Mouse (Mus musculus) lung, postnatal 0 days (tissue): ENCODE measurements around the gene Car8. TPM values are rescaled to one million over a fixed set of nuclear protein-coding genes. Genes with fewer than 3 reads are reported as not detected.
"Not testable (repeated sequence)": the region's sequence is repeated elsewhere in the genome, so short reads cannot be mapped to it uniquely, and the experiment has no call there.

Experiments
- ATAC-seq: fragments of 200-750 bp; cut with Nextera tagmentation; 2 replicates; pipeline ENCODE4 v1.8.0; 2017; ENCODE audit warnings: moderate library complexity
- DNase-seq: peaks from one replicate; pipeline ENCODE4 v3.0.0-alpha.2; 2016; ENCODE audit warnings: low spot score
- H3K27ac ChIP-seq: fragments of 300-500 bp; sonication (generic); 2 replicates; pipeline ENCODE4 v1.5.1; 2014; ENCODE audit warnings: antibody characterized with exemption, mild to moderate bottlenecking, low read length, mixed read lengths
- H3K27me3 ChIP-seq: fragments of 300-500 bp; sonication (generic); replicated peaks from 2 replicates; pipeline ENCODE4 v1.6.1; 2014; ENCODE audit warnings: low read length, mixed read lengths; ENCODE audit not compliant: insufficient read depth
- H3K36me3 ChIP-seq: fragments of 300-500 bp; sonication (generic); 2 replicates; pipeline ENCODE4 v1.6.1; 2014; ENCODE audit warnings: low read length, mixed read lengths; ENCODE audit not compliant: insufficient read depth
- H3K4me1 ChIP-seq: fragments of 300-500 bp; sonication (generic); 2 replicates; pipeline ENCODE4 v1.6.1; 2014; ENCODE audit warnings: antibody characterized with exemption, low read depth, low read length, mixed read lengths; ENCODE audit not compliant: insufficient read depth
- H3K4me2 ChIP-seq: fragments of 300-500 bp; sonication (generic); replicated peaks from 2 replicates; pipeline ENCODE4 v1.6.1; 2014; ENCODE audit warnings: low read depth, mild to moderate bottlenecking, low read length, moderate library complexity, mixed read lengths
- H3K4me3 ChIP-seq: fragments of 300-500 bp; sonication (generic); 2 replicates; pipeline ENCODE4 v1.5.1; 2014; ENCODE audit warnings: low read depth, low read length
- H3K9ac ChIP-seq: fragments of 300-500 bp; sonication (generic); replicated peaks from 2 replicates; pipeline ENCODE4 v1.6.1; 2014; ENCODE audit warnings: low read depth, mild to moderate bottlenecking
- H3K9me3 ChIP-seq: fragments of 300-500 bp; sonication (generic); 2 replicates; pipeline ENCODE4 v1.6.1; 2016; ENCODE audit warnings: low read length, mixed read lengths
- CTCF ChIP-seq: IDR thresholded peaks from 2 replicates; pipeline ENCODE4 v1.5.1; 2016; ENCODE audit warnings: antibody characterized with exemption, mild to moderate bottlenecking
- EP300 ChIP-seq: IDR thresholded peaks from 2 replicates; pipeline ENCODE4 v1.6.1; 2016; ENCODE audit warnings: antibody characterized with exemption, mild to moderate bottlenecking, control low read depth
- WGBS: fragments of 180-500 bp; shearing (Covaris S2); extraction: QIAGEN DNeasy Blood & Tissue Kit; methylation state at CpG from one replicate; pipeline ENCODE4 v1.1.7; 2014; 5-methylcytosine and 5-hydroxymethylcytosine counted together
- polyA plus RNA-seq: library from polyadenylated mRNA; unstranded; fragments of >200 nt; fragmentation: Nextera tagmentation; extraction: Ambion mirVana; gene quantifications from 2 replicates; pipeline ENCODE4 v1.2.1, GENCODE M21; 2015

The Car8 gene
- polyA plus RNA-seq, 1 experiment from 2014 or later, result 31.6 TPM

DNA sequence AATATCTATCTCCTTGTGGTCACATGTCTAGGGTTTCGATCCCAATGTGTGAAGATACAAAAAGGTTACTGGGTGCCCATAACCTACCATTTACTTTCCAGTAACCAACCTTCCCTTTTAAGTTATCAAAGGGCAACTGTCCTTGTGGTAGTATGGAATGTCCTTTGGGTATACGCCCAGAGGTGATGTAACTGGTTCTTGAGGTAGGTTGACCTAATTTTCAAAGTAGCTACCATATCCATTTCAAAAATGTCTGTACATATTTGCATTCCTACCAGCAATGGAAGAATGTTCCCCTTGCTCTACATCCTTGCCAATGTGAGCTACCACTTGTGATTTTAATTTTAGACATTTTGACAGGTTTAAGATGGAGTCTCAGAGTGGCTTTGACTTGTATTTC, 106.8 kb downstream of the Car8 start:
- TF ChIP-seq CTCF, result no peak
- TF ChIP-seq EP300, result peak; percentile 64
- Histone ChIP-seq H3K36me3 (no peaks in the 10 kb centered on the region), H3K9me3 (no peaks in the 10 kb centered on the region), H3K27ac (no peak overlapping the region), H3K9ac (no peak overlapping the region), H3K4me3 (no peak overlapping the region), H3K27me3 (no peaks in the 10 kb centered on the region), H3K4me2 (no peak overlapping the region), H3K4me1 (no peaks in the 10 kb centered on the region)
- peak; percentile 46 for ATAC-seq
- 78% methylated on average over 2 of the region's 2 CpGs for WGBS
- peak; percentile 25 for DNase-seq

DNA sequence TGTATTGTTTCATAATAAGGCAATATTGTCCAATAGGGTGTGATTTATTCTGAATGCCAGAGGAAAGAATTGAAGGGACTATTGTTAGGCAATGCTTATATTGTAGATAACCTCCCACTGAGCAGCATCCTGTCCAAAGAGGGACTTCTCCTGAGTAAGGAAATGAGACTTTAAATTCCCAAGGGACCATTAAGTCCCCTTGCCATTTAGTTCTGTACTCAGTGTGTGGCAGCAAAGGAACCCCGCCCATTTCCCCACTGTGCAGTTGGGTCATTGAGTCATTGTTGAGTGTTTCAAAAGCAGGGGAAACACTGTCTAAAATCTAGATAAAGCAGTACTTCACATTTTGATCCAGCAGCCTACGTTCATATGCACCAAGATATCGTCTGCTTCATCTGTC, 125.3 kb downstream of the Car8 start:
- 31% methylated on average over 3 of the region's 3 CpGs for WGBS
- TF ChIP-seq CTCF (no peak), EP300 (peak; percentile 81)
- peak; percentile 93 for ATAC-seq
- H3K27me3 ChIP-seq, result no peaks in the 10 kb centered on the region
- H3K9ac ChIP-seq, result no peak overlapping the region
- H3K4me1 ChIP-seq, result no peaks in the 10 kb centered on the region
- no peak overlapping the region for H3K4me2 ChIP-seq
- H3K4me3 ChIP-seq, result no peak overlapping the region
- H3K27ac ChIP-seq, result no peak overlapping the region
- H3K36me3 ChIP-seq, result no peaks in the 10 kb centered on the region
- no peaks in the 10 kb centered on the region for H3K9me3 ChIP-seq
- peak; percentile 60 for DNase-seq

DNA sequence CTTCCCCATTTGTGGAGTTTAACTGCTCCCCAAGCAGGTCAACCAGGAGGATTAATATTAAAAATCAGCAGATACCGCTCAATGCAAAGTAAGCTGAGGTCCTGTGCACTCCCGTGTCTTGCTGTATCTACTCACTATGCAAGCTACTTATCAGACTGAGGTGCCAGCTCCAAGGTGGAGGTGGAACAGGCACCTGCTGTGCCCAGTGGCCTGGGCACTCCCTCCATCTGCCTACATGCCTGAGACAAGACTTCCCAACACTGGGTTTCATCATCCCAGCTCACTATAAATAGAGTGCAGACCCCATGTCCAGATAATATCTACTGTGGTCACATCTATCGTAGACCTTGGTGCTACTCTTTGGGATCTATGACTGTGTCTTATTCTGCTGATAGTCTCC, 127.0 kb downstream of the Car8 start:
- Histone ChIP-seq H3K4me2 (no peak overlapping the region), H3K27me3 (no peaks in the 10 kb centered on the region), H3K36me3 (no peaks in the 10 kb centered on the region), H3K9me3 (no peaks in the 10 kb centered on the region), H3K4me1 (no peaks in the 10 kb centered on the region), H3K4me3 (no peak overlapping the region), H3K27ac (no peak overlapping the region), H3K9ac (no peak overlapping the region)
- no peak for TF ChIP-seq CTCF
- TF ChIP-seq EP300, result no peak
- WGBS, result 92% methylated on average over 3 of the region's 3 CpGs
- ATAC-seq, result no peak
- no peak for DNase-seq

DNA sequence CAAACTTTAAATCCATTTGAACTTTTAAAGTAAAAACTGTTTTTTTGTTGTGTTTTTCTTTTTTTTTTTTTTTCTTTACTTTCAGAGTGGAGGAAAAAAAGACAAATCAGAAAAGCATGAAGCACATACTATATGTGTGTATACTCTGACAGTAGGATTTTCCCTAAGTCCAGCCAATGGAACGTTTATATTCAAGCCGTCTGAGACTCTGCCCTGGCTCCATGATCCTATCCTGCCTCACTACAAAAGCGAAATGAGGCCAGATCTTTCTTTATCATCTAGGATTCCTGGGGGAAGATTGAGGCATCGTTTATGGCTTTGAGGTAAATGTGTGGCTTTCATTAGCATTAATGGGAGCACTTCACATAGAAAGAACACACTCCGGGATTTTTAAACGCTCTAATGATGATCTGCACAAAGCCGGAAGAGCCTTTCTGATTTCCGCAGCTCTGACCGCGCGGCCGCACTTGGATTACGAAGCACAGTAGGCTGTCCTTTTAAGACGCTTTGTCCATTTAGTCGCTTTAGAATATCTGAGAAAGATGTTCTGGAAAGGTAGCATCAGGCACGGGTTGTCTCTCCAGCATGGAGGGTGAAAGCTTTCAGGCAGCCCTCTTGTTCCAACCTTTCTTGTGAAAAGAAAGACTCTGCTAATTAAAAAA, 128.8 kb downstream of the Car8 start:
- DNase-seq, result no peak
- no peak overlapping the region for H3K4me2 ChIP-seq
- no peak overlapping the region for H3K4me3 ChIP-seq
- no peaks in the 10 kb centered on the region for H3K9me3 ChIP-seq
- H3K27me3 ChIP-seq, result no peaks in the 10 kb centered on the region
- H3K4me1 ChIP-seq, result no peaks in the 10 kb centered on the region
- WGBS, result 87% methylated on average over 16 of the region's 16 CpGs
- no peak for ATAC-seq
- H3K9ac ChIP-seq, result no peak overlapping the region
- TF ChIP-seq CTCF (no peak), EP300 (no peak)
- no peak overlapping the region for H3K27ac ChIP-seq
- no peaks in the 10 kb centered on the region for H3K36me3 ChIP-seq

DNA sequence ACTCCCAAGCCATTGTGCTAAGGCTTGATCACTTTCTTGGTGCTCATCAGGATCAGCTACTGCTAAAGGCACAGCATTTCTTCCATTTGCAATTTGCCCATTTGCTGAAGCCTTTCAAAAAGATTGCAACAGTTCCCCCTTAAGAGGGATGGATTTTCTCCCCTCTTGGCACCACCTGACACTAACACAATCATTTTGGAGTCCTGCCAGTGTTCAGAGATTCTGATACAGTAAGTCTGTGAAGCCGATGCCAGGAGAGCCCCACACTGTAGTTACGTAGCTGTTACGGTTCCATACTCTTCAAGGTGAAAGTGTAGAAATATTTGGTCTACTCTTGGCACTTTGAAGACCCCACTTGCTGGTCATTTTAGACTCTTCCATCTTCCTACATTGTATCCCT, 137.4 kb downstream of the Car8 start:
- Histone ChIP-seq H3K9me3 (no peaks in the 10 kb centered on the region), H3K4me2 (no peak overlapping the region), H3K4me3 (no peak overlapping the region), H3K36me3 (no peaks in the 10 kb centered on the region), H3K4me1 (no peaks in the 10 kb centered on the region), H3K27ac (no peak overlapping the region), H3K9ac (no peak overlapping the region), H3K27me3 (no peaks in the 10 kb centered on the region)
- 28% methylated on average over 3 of the region's 3 CpGs for WGBS
- TF ChIP-seq EP300 (no peak), CTCF (no peak)
- ATAC-seq (no peak), DNase-seq (no peak)

DNA sequence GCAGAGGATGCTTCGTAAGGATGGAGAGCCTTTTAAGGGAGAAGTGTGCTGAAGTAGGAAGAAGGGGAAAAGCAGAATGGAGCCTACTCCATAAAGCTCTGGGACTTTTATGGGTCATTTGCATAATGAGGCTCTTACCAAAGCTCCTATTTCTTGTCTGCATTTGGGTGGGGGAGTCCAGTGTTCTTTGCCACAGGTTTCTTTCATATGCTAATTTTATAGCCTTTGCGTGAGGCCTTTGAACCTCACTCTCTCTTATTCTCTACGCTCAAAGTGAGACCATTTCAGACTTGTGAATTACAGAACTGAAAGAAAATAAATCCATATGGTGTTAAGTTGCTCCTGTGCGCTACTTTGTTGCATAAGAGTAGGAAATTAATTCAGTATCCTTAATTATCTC, 140.8 kb downstream of the Car8 start:
- no peak for TF ChIP-seq CTCF
- TF ChIP-seq EP300, result no peak

DNA sequence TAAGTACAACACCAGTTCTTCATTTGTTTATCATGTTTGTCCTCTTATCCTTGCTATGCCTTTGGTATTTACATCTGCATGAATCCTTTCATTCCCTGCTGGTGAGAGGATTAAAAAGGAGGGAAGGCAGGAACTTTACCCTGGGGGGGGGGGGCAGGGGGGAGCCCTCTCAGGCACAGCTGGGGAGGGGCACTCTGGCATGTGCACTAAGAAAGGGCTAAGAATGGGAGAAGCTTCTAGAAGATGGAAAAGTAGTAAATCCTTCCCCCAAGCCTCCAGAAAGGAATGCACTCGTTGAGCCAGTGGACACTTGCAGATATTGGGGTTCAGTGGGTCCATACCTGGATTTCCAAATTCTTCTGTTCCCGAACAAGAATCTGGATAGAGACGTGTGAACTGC, 141.2 kb downstream of the Car8 start:
- Histone ChIP-seq H3K27ac (no peak overlapping the region), H3K4me1 (no peaks in the 10 kb centered on the region), H3K9ac (no peak overlapping the region), H3K4me3 (no peak overlapping the region), H3K9me3 (no peaks in the 10 kb centered on the region), H3K27me3 (no peaks in the 10 kb centered on the region), H3K4me2 (no peak overlapping the region), H3K36me3 (no peaks in the 10 kb centered on the region)
- DNase-seq (no peak), ATAC-seq (no peak)
- TF ChIP-seq CTCF (no peak), EP300 (no peak)
- 75% methylated on average over 3 of the region's 3 CpGs for WGBS

More for the DNA sequence above, 140.8 kb downstream of the Car8 start:
- H3K4me2 ChIP-seq, result no peak overlapping the region
- H3K36me3 ChIP-seq, result no peaks in the 10 kb centered on the region
- H3K9me3 ChIP-seq, result no peaks in the 10 kb centered on the region
- no peaks in the 10 kb centered on the region for H3K4me1 ChIP-seq
- no peak overlapping the region for H3K27ac ChIP-seq
- no peak overlapping the region for H3K9ac ChIP-seq
- 84% methylated on average over 4 of the region's 4 CpGs for WGBS
- H3K27me3 ChIP-seq, result no peaks in the 10 kb centered on the region
- ATAC-seq (no peak), DNase-seq (no peak)
- no peak overlapping the region for H3K4me3 ChIP-seq

DNA sequence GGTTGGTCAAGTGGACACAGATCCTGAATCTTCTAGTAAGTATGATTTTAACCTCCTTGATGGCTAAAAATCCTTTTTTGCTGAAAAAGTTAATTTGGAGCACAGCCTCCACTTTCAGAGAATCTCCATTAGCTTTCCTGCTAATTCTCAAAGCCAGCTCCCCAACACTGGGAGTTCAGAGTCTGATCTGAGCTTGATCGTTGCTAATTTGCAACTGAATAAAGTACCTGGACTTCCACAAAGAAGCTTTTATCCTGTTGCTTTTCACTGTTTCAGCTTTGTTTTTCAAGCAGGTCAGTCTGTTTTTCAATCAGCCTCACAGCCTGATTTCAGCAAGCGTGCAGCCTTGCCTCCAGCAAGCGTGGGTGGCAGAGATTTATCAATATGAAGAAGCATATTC, 145.3 kb downstream of the Car8 start:
- not testable (repeated sequence) for H3K36me3 ChIP-seq, H3K4me3 ChIP-seq, H3K27me3 ChIP-seq, H3K9ac ChIP-seq, H3K9me3 ChIP-seq, ATAC-seq, H3K27ac ChIP-seq, H3K4me2 ChIP-seq, DNase-seq, H3K4me1 ChIP-seq
- WGBS, result 92% methylated on average over 3 of the region's 3 CpGs
